Mouse (Mus musculus): ENCODE measurements around the gene C130050O18Rik.

DNA sequence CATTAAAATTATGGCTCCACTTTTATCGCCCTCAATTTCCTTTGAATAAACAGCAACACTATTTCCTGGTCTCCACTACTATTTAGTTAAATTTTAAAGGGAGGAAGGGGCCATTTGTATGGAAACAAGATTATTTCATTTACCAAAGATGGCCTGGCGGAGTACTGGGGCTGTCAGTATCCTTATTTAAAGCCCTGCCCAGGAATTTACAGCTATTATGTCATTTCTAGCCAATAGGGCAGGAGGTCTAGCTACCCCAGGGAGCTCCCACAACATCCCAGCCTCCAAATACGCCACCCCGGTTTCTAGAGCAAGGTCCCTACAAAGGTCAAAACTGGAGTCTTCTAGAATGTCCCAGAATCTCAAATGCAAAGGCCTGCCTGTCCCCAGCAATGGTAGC is 8.5 kb downstream of the C130050O18Rik start:
- TF ChIP-seq POLR2A (IDR thresholded peaks at IDR 0.05; ENCODE audit: low read depth, low read length): no peak
- TF ChIP-seq CTCF (IDR thresholded peaks at IDR 0.05; ENCODE audit: extremely low read depth, insufficient read depth, insufficient read length, insufficient replicate concordance): no peak
